Mouse (Mus musculus) ovary, postnatal 10 days (tissue): ENCODE results near the gene Cdc27.

Experiments used
- DNase-seq: peaks from one replicate; pipeline ENCODE4 v3.0.0; 2022; ENCODE audit warnings: low spot score

Cdc27 gene

GRCm38 (mm10) chr11:104479505-104479904 is 70.9 kb downstream of the Cdc27 start:
- DNase-seq = no peak

- DNase-seq = peak; percentile 78
Observed at GRCm38 (mm10) chr11:104469371-104469835, 81.0 kb downstream of the Cdc27 start.

GRCm38 (mm10) chr11:104468751-104469268 is 81.6 kb downstream of the Cdc27 start, which contains the start of gene Kansl1:
Gene Kansl1 (minus strand): TSS chr11:104468861.
- DNase-seq = no peak

GRCm38 (mm10) chr11:104467698-104468097 is 82.7 kb downstream of the Cdc27 start:
- DNase-seq = no peak

GRCm38 (mm10) chr11:104461551-104461950 is 88.9 kb downstream of the Cdc27 start:
- DNase-seq = no peak

- DNase-seq = no peak
Observed at GRCm38 (mm10) chr11:104459671-104460070, 90.7 kb downstream of the Cdc27 start.

- DNase-seq = no peak
Observed at GRCm38 (mm10) chr11:104458507-104458906, 91.9 kb downstream of the Cdc27 start.
